Mouse (Mus musculus) neural tube, embryonic 14.5 days (tissue): Measurements from ENCODE around the gene Grk3. TPM values are rescaled to one million over a fixed set of nuclear protein-coding genes. Genes with fewer than 3 reads are reported as not detected.

Experiments
- ATAC-seq: fragments of 200-750 bp; cut with Nextera tagmentation; 2 replicates; pipeline ENCODE4 v1.8.0; 2017; ENCODE audit warnings: low read depth, mild to moderate bottlenecking, moderate TSS enrichment, moderate library complexity
- H3K27ac ChIP-seq: fragments of 300-500 bp; sonication (generic); 2 replicates; pipeline ENCODE4 v1.5.1; 2014; ENCODE audit warnings: low read depth, mild to moderate bottlenecking, control low read depth, low read length, moderate library complexity, mixed read lengths
- H3K27me3 ChIP-seq: fragments of 300-500 bp; sonication (generic); 2 replicates; pipeline ENCODE4 v1.6.1; 2014; ENCODE audit warnings: low read length; ENCODE audit not compliant: control insufficient read depth, insufficient read depth
- H3K36me3 ChIP-seq: fragments of 300-500 bp; sonication (generic); 2 replicates; pipeline ENCODE4 v1.6.1; 2014; ENCODE audit warnings: low read length, mixed read lengths; ENCODE audit not compliant: control insufficient read depth, insufficient read depth
- H3K4me1 ChIP-seq: fragments of 300-500 bp; sonication (generic); 2 replicates; pipeline ENCODE4 v1.6.1; 2014; ENCODE audit warnings: low read length; ENCODE audit not compliant: control insufficient read depth, insufficient read depth
- H3K4me2 ChIP-seq: fragments of 300-500 bp; sonication (generic); 2 replicates; pipeline ENCODE4 v1.6.1; 2014; ENCODE audit warnings: mild to moderate bottlenecking, low read depth, low read length, control low read depth
- H3K4me3 ChIP-seq: fragments of 300-500 bp; sonication (generic); 2 replicates; pipeline ENCODE4 v1.5.1; 2014; ENCODE audit warnings: low read depth, low read length, control low read depth, mixed read lengths
- H3K9ac ChIP-seq: fragments of 300-500 bp; sonication (generic); replicated peaks from 2 replicates; pipeline ENCODE4 v1.6.1; 2014; ENCODE audit warnings: low read depth, mild to moderate bottlenecking, control low read depth, low read length, mixed read lengths
- H3K9me3 ChIP-seq: fragments of 300-500 bp; sonication (generic); 2 replicates; pipeline ENCODE4 v1.6.1; 2016; ENCODE audit warnings: low read length; ENCODE audit not compliant: control insufficient read depth
- WGBS: fragments of 180-500 bp; shearing (Covaris S2); extraction: QIAGEN DNeasy Blood & Tissue Kit; methylation state at CpG from one replicate; pipeline ENCODE4 v1.1.7; 2014; 5-methylcytosine and 5-hydroxymethylcytosine counted together
- polyA plus RNA-seq: library from polyadenylated mRNA; unstranded; fragments of >200 nt; fragmentation: Nextera tagmentation; extraction: Ambion mirVana; gene quantifications from 2 replicates; pipeline ENCODE4 v1.2.1, GENCODE M21; 2014

The Grk3 gene
- polyA plus RNA-seq, 1 experiment from 2014 or later: 26.6 TPM

- Histone ChIP-seq H3K9me3 (no peaks in the 10 kb centered on the region), H3K9ac (peak overlapping the region; percentile 79), H3K27me3 (no peaks in the 10 kb centered on the region), H3K4me2 (peak overlapping the region; percentile 62), H3K36me3 (no peaks in the 10 kb centered on the region), H3K4me1 (peaks cover 8% of the 10 kb centered on the region; the same call in 1 of the 2 replicates), H3K27ac (0 out of 2 replicates have a peak overlapping the region, but pooled peaks have one; percentile 16), H3K4me3 (peak overlapping the region; percentile 54)
- peak; percentile 42; the same call in 1 of the 2 replicates for ATAC-seq
- WGBS: 3% methylated on average over 13 of the region's 14 CpGs
These were observed 769 bp downstream of the Grk3 start for GRCm38 (mm10) chr5:113014808-113015235.

DNA sequence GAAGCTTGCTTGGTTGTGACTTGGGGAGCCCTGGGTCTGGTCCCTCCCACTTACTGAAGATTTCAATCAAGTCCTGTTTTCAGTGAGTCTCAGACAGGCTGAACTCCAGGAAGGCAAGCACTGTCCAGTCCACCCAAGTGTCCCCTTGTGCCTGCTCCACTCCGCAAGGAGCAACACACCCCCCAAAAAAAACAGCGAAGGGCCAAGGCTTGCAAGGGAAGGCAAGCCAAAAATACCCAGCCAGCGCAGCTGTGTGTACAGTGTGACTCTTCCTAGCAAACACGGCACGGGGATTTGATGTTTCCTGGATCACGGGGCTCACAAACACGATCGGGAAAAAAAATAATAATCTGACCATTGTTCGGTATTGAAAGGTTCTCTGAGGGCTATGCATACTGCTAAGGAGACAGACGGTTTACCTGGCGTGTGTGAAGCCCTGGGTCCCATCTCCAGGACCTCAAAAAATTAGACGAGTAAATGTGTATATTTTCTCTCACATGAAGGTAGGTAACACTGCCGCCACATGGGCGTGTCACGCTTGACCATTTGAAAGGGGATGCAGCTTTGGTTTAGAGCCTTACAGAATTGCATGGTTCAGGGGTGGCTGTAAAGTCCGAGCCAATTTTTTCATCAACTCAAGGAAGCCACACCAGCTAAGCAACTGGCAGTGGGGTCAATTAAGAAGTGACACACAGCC is 1.3 kb downstream of the Grk3 start:
- Histone ChIP-seq H3K4me3 (peak overlapping the region; percentile 54), H3K4me2 (peak overlapping the region; percentile 62), H3K27ac (no peak overlapping the region), H3K36me3 (no peaks in the 10 kb centered on the region), H3K27me3 (no peaks in the 10 kb centered on the region), H3K9ac (peak overlapping the region; percentile 79; the same call in 1 of the 2 replicates), H3K9me3 (no peaks in the 10 kb centered on the region), H3K4me1 (peaks cover 8% of the 10 kb centered on the region; the same call in 1 of the 2 replicates)
- WGBS: 63% methylated on average over 16 of the region's 16 CpGs
- no peak; the same call in 1 of the 2 replicates for ATAC-seq

DNA sequence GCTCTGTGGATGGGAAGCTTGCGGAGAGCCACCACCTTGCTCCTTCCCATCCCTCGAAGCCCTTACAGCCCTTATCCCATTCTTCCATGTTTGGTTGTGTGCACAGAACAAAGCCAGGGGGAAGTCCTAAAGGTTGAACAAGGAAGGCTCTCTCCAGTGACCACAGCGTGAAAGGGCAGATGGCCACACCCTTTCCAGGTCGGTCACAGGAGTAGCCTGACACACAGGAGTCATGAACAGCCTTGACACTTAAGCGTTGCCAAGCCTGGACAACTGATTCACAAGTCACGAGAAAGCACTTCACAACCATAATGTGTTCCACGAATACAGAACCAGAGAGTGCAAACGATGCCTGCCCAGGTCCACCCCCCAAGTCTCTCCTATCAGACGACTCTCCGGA is 3.7 kb downstream of the Grk3 start:
- Histone ChIP-seq H3K4me3 (no peak overlapping the region), H3K36me3 (no peaks in the 10 kb centered on the region), H3K27me3 (no peaks in the 10 kb centered on the region), H3K27ac (no peak overlapping the region), H3K9ac (no peak overlapping the region), H3K9me3 (no peaks in the 10 kb centered on the region), H3K4me2 (no peak overlapping the region), H3K4me1 (peaks cover 8% of the 10 kb centered on the region; the same call in 1 of the 2 replicates)
- no peak for ATAC-seq
- 87% methylated on average over 10 of the region's 10 CpGs for WGBS

DNA sequence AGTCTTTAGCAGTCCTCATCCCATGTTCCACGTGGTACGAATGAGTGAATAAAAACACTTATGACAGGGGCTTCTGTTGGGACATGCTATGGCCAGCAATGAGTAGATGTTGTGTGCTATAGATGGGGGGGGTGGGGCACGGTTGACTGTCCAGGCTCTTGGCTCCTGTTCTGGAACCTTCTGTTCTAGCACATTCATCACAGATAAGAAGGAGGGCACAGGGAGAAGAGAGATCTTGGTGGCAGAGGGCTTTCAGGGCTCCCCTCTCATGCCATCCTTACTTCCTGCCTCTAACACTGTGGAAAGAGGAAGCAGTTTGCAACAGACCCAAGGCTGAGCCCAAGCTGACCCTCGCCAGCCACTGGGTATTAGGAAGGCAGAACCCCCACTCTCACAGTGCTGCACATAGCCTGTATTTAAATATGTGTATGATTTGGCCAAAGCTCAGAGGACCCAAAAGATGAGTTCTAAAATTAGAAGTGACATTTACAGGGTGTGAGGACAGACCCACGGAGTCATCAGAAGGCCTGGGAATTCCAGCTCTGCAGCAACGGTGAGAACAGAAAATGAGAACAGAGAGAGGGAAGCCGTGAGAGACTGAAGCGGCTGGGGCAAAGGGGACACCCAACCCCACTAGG is 6.3 kb downstream of the Grk3 start:
- Histone ChIP-seq H3K27ac (no peak overlapping the region), H3K36me3 (no peaks in the 10 kb centered on the region), H3K9ac (no peak overlapping the region), H3K4me2 (no peak overlapping the region), H3K27me3 (no peaks in the 10 kb centered on the region), H3K4me1 (peaks cover 3% of the 10 kb centered on the region; the same call in 1 of the 2 replicates), H3K9me3 (no peaks in the 10 kb centered on the region), H3K4me3 (no peak overlapping the region)
- ATAC-seq: no peak
- 89% methylated on average over 8 of the region's 8 CpGs for WGBS

DNA sequence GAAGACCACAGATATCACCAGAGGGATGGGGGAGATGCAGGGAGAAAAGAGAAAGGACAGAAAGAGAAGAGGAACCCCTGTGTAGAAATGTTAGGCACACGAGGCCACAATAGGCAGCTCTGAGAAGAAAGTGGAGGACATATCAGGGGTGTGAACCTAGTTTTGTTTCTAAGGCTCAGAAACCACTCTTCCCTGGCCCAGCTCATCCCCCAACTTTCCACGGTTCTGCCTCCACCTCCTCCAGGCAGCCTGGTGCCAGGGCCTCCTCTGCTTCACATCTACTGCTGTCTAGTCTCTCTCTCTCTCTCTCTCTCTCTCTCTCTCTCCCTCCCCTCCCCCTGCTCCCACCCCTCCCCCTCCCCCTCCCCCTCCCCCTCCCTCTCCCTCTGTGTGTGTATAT is 7.1 kb downstream of the Grk3 start:
- Histone ChIP-seq H3K9me3 (no peaks in the 10 kb centered on the region), H3K36me3 (no peaks in the 10 kb centered on the region), H3K9ac (no peak overlapping the region), H3K4me2 (no peak overlapping the region), H3K27me3 (no peaks in the 10 kb centered on the region), H3K4me1 (no peaks in the 10 kb centered on the region; the same call in 1 of the 2 replicates), H3K27ac (no peak overlapping the region), H3K4me3 (no peak overlapping the region)
- ATAC-seq: no peak
- WGBS: 86% methylated on average over 2 of the region's 2 CpGs

GRCm38 (mm10) chr5:113006997-113007396 is 8.6 kb downstream of the Grk3 start:
- 95% methylated on average over 7 of the region's 7 CpGs for WGBS
- Histone ChIP-seq H3K9ac (no peak overlapping the region), H3K4me1 (no peaks in the 10 kb centered on the region), H3K4me2 (no peak overlapping the region), H3K27me3 (no peaks in the 10 kb centered on the region), H3K36me3 (no peaks in the 10 kb centered on the region), H3K9me3 (no peaks in the 10 kb centered on the region), H3K27ac (no peak overlapping the region), H3K4me3 (no peak overlapping the region)
- ATAC-seq: no peak

DNA sequence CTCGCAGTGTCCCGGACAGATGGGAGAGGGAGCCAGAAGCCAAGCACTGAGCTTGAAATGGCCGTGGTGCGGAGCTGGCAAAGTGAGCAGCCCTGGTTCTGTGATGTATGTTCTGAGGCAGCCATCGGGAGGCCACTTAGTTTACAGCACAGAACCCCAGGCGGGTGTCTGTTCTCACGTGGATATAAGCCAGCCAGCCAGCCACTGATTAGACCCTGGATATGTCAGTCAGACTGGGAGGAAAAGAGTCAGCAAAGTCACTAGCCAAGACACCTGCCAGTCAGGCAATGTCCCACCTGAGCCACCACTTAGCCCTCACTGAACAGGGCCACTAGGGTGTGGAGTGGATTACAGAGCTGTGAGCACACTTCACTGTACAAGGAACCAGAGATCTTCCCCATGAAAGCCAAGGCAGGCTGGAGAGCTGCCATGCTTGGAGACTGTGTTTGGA is 9.6 kb downstream of the Grk3 start:
- no peaks in the 10 kb centered on the region for H3K27me3 ChIP-seq
- H3K9ac ChIP-seq: no peak overlapping the region
- no peak for ATAC-seq
- no peak overlapping the region for H3K27ac ChIP-seq
- 80% methylated on average over 7 of the region's 7 CpGs for WGBS
- no peaks in the 10 kb centered on the region for H3K36me3 ChIP-seq
- H3K9me3 ChIP-seq: no peaks in the 10 kb centered on the region
- H3K4me2 ChIP-seq: no peak overlapping the region
- H3K4me1 ChIP-seq: no peaks in the 10 kb centered on the region
- H3K4me3 ChIP-seq: no peak overlapping the region

DNA sequence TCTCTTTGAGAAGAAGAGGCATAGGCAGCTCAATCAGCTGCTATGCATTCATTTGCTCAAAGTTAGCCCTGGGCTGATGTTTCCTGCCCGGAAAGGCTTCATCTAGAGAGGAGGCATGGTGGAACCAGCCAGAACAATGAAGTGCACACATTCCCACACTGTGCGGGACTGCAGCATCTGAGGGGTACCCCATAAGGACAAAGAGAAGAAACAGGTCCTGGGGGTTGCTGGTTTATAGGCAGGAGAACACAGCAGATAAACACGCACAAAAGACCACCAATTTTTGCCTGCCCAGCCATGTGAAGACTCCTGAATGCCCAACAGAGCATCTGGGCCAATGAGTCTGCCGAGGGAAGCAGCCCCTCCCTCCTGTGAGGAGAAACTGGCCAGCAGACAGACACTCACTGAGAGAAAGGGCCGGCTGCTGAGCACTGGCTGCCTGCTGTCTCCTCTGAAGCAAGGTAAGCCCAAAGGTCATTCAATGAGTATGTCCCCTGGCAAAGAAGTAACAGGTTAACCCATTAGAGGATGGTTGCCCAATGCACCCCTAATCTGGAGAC is 12.7 kb downstream of the Grk3 start:
- Histone ChIP-seq H3K36me3 (no peaks in the 10 kb centered on the region), H3K9ac (no peak overlapping the region), H3K27me3 (no peaks in the 10 kb centered on the region), H3K27ac (no peak overlapping the region), H3K4me1 (no peaks in the 10 kb centered on the region), H3K4me2 (no peak overlapping the region), H3K9me3 (no peaks in the 10 kb centered on the region), H3K4me3 (no peak overlapping the region)
- ATAC-seq: no peak
- WGBS: 40% methylated on average over 5 of the region's 5 CpGs

DNA sequence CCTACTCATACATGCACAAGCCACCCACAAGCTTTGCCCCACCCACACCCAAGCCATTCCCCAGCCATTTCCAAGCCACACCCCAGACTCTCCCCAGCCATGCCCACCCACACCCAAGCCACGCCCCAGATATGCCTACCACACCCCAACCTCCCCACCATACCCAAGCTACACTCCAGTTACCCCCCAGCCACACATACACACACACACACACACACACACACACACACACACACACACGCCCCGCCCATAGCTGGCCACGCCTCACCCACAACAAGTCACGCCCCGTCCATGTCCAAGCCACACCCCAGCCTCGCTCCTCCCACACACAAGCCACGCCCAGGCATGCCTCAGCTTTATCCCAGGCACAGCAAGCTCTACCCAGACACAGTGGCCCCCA is 16.4 kb downstream of the Grk3 start:
- Histone ChIP-seq H3K4me1 (no peaks in the 10 kb centered on the region), H3K4me2 (no peak overlapping the region), H3K27ac (no peak overlapping the region), H3K27me3 (no peaks in the 10 kb centered on the region), H3K9ac (no peak overlapping the region), H3K36me3 (no peaks in the 10 kb centered on the region), H3K4me3 (no peak overlapping the region), H3K9me3 (no peaks in the 10 kb centered on the region)
- ATAC-seq: no peak
- WGBS: 80% methylated on average over 8 of the region's 8 CpGs
